Mouse (Mus musculus) urinary bladder, postnatal 25 days (tissue): Measurements from ENCODE around the gene Grm1.

Experiments used
- DNase-seq: peaks from one replicate; pipeline ENCODE4 v3.0.0; 2022; ENCODE audit warnings: low spot score

The Grm1 gene

DNA sequence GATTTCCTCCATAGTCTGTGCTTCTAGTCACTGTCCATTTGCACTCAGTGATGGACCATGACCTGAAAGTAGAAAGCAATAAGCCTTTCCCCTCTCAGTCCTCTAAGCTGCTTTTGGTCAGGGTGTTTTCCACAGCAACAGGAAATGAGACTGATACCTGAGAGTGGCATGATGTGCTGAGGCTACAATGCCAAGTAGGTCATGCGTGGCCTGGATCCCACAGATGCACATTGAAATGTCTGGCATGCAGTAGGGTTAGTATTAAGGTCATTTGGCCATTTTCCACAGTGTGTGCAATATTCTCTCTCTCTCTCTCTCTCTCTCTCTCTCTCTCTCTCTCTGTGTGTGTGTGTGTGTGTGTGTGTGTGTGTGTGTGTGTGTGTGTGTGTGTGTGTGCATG, 254.8 kb downstream of the Grm1 start:
- no peak for DNase-seq

DNA sequence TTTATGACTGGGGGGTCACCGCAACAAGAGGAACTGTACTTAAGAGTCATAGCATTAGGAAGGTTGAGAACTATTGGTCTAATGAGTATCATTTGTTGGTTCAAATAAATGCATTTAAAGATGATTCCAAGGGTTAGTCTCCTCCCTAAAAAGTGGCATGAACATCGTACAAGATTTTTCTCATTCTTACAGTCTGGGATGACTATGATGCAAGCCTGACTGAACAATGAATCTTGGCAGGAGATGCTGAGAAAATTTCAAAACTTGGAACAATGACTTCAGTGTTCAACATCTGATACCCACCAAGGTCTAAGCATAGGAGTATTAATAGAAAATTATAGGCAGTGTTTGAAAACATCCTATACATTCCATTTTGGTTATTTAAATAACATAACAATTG, 264.1 kb downstream of the Grm1 start:
- no peak for DNase-seq

DNA sequence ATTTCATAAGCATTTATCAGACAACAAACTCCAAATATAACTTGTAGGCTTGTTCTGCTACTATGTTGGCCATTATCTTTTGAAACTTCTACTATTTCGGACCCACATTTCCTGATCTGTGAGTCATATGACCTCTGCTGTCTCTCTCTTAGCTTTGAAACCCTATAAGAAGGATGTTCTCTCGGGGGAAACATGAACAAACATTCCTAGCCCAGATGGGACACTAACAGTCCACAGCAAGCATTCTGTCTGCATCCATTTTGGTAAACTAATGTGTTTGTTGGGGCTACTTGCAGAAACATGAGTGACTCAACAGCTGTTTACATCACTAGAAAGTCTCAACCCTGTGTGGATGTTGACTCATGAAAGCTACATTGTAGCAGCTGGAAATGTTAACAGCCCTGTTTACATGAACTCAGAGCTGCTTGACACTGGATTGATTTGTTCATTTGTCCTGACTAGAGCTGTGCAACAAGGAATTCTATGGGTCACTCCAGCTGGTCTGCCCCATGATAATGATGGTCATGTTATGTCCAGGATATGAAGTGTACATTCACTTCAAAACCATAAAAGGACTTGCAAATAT, 267.4 kb downstream of the Grm1 start:
- DNase-seq, result no peak

DNA sequence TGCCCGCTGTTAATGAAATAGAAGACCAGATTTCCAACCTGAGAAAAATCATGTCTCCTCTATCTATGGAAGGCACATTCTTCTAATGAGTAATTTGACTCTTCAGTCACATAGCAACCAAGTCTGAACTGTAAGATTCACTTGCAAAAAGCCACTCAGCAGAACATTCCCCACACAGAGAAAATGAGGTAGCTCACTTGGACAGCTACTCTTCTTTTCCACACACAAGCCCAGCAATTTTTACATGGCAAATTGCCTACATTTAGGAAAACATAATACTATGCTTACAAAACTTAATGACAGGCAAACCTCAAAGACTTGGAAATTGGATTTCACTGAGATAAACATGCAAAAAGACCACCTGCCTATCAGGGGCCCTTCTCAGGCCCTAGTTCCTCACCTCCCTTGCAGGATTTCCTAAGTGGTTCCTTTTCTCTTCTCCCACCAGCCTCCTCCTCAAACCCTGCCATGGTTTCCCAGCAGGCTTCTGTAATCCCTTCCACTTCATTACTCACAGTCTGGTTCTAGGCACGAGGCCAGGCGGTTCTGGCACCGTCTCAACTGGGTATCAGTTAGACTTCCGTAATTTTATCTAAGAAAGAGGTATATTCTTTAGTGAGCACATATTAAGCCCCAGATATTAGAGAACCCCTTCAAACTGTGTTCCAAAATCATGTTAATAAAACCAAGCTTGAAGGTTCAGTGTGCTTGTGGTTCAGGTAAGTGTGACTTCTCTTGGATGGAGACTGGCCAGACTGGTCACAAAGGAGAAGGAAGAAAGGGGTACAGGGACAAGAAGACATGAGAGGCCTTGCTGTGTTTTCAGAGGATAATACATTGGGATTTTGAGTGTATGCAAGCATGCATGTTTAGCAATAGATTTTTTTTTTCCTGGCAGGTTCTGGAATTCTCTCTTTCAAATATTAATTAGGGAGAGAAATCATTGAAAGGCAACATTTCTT, 269.1 kb downstream of the Grm1 start:
- no peak for DNase-seq

DNA sequence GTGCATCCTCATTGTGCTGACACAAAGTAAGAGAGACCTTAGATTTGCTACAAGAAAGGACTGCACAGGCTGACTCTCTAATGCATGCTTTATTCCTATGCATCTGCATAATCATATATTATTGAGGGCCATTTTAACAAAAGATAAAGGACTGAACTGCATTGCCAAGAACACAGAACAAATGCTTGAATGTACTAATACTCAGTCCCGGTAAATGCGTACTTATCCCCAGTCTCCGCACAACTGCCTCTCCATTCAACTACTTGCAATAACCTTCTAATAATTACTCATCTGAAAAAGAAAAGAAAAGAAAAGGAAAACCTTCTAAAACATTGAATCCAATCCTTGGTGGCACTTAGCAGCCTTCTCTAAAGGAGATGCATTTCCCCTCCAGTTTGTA, 272.4 kb downstream of the Grm1 start:
- DNase-seq, result no peak

DNA sequence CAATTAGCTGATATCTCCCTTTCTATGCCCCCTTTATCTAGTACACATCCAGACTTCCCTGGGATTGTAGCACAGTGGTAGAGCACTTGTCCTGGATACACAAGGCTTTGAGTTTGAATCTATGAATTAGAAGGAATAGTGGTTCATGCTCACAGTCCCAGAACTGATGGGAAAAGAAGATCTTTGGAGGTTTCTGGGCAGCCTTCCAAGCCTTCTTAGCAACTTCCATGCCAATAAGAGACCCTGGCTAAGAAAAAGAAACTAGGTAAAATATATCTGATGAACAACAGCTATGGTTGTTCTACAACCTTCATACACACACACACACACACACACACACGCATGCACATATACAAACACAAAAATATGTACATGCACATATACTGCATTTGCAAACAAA, 286.8 kb downstream of the Grm1 start:
- no peak for DNase-seq

DNA sequence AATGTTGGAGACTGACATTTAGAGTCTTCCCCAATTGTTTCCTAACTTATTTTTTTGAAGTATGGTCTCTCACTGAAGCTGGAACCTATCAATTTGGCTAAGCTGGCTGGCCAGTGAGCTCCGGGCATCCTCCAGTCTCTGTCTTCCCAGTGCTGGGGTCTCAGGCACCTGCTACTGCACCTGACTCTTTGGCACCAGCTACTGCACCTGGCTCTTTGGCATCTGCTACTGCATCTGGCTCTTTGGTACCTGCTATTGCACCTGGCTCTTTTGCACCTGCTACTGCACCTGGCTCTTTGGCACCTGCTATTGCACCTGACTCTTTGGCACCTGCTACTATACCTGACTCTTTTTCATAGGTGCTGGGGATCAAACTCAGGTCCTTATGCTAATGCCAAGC, 291.7 kb downstream of the Grm1 start:
- no peak for DNase-seq

DNA sequence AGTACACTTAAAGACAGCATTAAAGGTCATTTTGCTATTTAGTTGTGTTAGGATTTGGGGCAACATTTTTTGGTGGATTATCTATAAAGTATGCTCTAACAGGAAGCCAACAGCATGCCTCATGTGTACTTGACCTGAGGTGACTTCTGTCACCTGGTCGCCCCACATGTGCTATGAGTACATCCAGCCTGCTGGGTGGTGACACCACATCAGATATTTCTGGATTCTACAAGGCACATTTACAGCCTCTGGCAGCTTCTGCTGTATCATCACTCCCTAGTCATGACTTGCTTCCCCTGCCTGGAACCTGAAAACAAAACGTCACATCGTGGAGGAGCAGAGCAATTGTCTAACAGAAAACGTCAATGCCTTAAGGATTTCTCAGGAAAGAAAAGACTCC, 292.2 kb downstream of the Grm1 start:
- no peak for DNase-seq

DNA sequence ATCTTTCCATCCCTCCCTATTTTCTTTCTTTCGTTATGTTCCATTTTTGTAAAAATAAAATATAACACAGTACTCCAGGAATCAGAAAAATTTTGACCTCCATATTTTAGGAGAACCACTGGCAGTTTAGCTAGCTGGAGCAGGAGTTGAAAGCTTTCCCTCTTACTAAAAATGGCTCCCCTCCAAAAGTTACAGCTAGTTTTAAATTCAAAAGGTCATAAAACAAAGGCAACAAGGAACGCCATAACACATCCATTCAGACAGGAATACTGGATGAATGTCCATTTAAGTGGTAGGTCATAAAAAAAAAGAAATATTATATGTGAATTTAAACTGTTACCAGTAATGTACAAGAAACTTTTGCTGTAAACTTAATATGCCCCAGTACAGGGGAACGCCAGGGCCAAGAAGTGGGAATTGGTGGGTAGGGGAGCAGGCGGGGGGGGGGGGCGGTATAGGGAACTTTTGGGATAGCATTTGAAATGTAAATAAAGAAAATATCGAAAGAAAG, 294.2 kb downstream of the Grm1 start:
- DNase-seq, result no peak

DNA sequence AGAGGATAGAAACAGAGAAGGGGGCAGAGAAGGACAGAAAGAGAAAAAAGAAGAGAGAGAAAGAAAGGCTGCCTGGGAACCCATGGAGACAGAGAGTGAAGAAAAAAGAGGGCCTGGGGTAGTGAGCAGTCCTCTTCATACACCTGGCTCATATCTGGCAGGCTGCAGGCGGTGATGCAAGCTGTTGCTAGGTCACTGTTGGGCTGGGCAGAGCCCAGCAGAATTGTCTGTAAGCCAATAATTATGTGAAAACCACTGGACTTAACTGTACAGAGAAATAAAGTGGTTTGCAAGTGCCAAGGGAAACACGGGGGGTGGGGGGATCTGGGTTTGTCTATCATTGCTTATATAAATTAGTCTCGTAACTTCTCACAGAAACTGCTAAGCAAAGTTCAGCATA, 297.0 kb downstream of the Grm1 start:
- DNase-seq, result no peak

DNA sequence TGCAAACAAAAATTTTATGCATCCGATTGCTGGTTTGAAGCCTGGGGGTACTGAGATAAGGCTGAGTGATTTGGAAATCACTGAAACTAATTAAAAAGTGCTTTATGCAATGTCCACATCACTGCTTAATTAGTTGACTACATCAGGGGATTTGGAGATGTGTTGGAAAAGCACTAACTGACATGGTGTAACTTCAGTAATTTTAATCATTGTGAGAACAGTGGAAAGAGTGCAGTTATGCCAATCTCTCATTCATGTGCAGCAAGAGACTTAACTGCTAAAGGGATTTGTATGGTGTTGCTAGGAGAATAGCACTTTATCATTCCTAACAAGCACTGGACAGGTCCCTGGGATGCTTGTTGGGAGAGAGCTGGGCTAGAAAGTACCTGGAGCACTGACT, 307.3 kb downstream of the Grm1 start:
- no peak for DNase-seq

DNA sequence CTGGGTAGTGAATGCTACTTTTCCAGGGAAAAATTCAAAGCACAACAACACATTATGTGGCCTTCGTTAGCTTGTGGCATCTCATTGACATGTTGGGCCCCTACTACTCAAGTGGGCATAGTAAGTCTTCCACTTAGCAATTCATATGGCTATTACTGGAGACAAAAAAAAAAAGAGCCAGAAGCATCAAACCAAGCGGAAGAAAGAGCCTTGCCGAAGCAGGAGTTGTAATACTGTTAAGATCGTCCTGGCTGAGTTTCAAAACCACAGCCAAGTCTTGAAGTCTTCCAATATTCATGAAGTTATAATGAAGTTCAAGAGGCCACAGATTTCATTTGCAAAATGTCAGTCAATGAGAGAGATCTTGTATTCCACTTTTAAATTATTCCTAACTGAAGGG, 319.1 kb downstream of the Grm1 start:
- DNase-seq, result no peak

DNA sequence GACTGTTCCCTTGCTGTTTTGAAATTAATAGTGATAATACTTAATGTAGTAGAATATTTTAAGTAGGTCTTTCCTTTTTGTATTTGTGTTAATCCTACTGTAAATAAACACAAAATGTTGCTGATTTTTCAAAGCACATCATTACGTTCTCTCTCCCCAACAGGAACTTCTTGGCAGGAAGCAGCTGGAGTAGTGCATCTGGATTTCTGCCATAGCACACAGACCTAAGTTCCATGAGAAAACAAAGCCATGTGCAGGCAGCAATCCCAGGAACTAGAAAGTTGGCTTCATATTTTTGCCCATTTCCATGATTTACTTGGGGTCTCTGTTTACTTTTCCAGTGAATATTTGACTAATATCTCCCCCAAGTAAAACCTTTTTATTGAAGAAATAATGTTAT, 320.9 kb downstream of the Grm1 start:
- no peak for DNase-seq

DNA sequence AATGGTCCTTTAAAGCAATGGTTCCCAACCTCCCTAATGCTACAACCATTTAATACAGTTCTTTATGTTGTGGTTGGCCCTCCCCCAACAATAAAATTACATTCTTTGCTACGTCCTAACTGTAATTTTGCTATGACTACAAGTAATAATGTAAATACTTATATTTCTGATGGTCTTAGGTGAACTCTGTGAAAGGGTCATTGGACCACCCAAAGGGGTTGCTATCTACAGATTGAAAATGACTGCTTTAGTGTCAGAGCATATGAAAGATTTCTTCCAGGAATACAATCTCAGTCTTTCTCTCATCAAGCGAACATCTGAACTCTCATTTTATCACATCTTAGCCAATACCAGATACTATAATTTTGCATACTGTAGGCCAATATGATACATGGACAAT, 321.4 kb downstream of the Grm1 start:
- no peak for DNase-seq

DNA sequence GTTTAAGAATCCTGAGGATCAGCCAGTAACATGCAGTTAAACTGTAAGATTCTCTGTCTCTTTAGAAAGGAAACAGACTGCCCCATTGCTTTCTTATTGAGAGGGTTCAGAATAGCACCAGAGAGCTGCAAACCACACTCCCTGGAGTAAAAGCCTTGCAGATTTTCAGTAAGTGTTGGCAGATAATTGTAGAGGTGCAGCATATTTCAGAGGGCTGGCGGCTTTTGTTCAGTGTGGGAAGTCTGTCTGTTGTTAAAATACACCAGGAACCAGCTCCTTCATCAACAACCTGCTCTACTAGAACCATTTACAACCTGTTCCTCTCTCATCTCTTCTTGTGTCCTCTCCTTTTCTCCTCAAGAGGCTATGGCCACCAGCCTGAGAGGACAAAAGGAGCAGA, 331.1 kb downstream of the Grm1 start:
- no peak for DNase-seq

DNA sequence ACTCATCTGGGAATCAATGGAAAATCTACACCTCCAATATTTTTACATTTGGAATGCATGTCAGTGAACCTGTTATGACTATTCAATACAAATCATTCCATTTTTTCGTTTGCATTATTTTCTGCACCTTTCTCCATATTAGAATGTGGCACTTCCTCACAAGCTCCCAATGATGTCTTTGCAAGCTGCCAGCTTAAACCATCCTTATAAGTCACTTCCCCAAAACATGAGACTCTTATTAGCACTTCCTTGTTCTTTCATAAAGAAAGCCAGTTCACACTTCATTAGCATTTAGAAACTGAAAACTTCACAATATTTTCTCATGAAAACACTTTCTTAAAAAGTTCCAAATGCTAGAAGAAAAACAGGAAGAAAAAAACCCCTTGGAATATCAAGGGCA, 338.1 kb downstream of the Grm1 start:
- no peak for DNase-seq

DNA sequence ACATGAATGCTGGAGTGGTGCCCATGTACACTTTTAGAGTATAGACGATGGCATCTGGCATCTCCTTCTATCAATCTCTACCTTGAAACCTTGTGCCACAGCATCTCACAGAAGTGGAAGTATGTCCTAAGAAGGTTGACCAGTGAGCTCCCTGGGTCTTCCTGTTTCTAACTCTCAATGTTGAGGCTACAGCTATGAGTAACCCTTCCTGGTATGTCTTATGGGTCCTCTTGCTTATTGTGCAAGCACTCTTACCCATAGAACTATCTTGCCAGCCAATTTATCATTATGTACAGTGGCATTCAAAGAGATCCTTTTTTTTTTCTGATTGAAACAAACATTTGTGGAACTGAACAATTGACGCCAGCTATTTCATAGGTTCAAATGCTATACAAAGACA, 340.0 kb downstream of the Grm1 start:
- DNase-seq, result no peak

DNA sequence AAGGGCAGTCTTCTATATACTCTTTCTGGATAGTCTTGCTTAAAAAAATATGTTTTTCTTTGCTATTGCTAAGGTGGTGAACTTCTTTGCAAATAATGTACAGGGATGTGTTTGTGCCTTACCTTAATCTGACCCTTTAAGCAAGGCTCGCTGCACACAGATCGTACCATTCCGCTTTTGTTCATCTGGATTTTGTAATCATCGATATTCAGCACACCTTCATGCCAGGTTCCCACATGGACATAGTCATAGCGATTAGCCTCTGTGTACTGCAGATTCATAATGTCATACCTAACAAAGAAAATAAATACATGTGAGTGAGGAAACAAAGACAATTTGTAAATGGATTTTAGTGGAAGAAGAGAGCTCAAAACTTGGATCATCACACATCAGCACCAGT, 340.8 kb downstream of the Grm1 start:
- no peak for DNase-seq

DNA sequence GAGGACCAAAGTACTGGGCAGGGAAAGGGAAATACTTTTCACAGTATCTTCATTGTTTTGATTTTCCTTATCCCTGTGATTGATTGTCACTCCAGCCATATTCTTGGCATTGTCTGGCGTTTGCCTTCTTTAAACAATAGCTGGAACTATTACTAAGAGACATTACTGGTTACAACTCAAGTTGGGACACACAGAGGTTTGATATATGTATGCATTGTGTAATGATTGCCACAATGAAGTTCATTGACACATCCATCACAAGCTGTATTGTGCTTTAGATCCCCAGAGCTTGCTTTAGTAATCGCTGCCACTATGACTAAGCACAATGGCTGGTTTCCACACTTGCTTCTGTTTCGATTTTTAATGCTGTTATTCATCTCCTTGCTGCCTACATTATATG, 341.4 kb downstream of the Grm1 start:
- no peak for DNase-seq

DNA sequence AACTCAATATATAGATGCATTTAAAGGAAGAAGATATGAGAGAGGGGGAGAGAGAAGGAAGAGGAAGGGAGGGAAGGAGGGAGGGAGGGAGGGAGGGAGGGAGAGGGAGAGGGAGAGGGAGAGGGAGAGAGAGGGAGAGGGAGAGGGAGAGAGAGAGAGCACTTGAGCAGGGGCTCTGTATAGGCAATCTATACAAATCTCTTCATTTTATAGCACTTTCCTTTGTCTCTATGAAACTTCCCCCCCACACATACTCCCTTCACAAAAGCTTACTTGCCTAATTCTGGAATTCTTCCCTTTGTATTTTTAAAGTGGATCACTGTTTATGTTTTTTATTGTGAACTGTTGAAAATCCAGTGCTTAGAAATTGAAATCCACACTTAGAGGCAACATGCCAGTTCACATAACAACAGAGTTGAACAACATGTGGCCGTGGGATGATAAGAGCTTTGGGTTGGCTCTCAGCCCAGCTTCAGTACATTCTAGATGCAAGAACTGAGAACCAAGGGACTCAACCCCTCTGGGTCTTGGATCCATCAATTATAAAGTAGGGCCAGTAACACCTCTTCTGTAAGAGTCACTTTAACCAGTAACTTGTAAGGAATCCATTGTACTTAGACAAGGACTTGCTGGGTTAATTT, 345.0 kb downstream of the Grm1 start:
- DNase-seq, result no peak

DNA sequence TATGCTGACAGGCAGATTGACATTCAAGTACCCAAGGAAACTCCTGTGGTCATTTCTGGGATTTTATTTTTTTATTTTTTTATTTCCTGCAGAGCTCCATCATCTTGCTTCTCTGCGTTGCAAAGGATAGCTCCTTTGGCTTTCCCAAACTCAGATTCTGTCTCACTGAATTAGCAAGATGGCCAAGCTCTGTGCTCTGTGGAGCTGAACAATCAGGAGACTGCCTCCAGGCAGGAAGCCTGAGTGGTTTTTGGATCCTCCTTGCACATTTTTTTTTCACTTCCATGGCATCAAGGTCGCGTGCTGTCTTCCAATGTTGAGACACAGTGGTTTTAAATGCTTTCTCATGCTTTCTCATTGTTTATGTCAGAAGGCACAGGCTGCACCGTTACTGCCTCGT, 347.6 kb downstream of the Grm1 start:
- no peak for DNase-seq

DNA sequence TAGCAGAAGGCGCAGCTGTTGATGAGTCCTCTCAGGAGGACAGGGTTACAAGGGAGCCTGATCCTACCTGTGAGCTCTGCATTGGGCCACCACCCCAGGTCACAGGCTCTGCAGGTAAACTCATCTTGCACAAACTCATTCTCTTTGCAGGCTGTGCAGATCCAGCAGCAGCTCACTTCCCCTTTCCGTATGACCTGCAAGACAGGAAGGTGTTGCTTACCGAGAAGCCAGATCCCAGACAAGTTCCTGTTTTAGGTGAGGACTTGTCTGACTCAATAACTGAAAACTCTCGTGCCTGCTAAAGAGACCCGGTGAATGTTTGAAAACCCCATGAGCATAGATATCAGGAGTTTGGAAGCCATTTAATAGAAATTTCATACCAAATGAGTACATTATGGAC, 349.1 kb downstream of the Grm1 start:
- no peak for DNase-seq

DNA sequence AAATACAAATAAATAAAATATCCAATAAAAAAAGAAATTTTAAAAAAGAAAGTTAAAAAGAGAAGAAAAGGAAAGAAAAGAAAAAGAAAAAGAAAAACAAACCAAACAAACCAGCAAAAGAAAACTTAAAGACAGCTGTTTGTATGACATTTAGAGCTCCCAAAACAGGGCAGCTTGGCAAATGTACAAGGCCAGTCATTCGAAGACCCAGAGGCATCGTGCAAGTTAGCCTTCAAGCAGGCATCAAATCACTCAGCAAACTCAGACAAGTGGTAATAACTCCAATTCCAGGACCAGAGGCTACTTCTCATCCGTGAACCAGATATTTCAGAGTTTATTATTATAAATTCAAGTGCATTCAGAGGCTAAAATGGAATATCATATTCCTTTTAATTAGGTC, 355.7 kb downstream of the Grm1 start:
- no peak for DNase-seq
